Mouse (Mus musculus) erythroblast, embryonic 14.5 days (primary cell): ENCODE results near the gene Ttyh2.

Source experiments
- GATA1 ChIP-seq: IDR thresholded peaks from 2 replicates; pipeline ENCODE4 v1.6.1; 2012; ENCODE audit warnings: low read length, inconsistent platforms, mixed read lengths
- TAL1 ChIP-seq: IDR thresholded peaks from 3 replicates; pipeline ENCODE4 v1.6.1; 2012; ENCODE audit warnings: low read length, inconsistent platforms, mixed read lengths

DNA sequence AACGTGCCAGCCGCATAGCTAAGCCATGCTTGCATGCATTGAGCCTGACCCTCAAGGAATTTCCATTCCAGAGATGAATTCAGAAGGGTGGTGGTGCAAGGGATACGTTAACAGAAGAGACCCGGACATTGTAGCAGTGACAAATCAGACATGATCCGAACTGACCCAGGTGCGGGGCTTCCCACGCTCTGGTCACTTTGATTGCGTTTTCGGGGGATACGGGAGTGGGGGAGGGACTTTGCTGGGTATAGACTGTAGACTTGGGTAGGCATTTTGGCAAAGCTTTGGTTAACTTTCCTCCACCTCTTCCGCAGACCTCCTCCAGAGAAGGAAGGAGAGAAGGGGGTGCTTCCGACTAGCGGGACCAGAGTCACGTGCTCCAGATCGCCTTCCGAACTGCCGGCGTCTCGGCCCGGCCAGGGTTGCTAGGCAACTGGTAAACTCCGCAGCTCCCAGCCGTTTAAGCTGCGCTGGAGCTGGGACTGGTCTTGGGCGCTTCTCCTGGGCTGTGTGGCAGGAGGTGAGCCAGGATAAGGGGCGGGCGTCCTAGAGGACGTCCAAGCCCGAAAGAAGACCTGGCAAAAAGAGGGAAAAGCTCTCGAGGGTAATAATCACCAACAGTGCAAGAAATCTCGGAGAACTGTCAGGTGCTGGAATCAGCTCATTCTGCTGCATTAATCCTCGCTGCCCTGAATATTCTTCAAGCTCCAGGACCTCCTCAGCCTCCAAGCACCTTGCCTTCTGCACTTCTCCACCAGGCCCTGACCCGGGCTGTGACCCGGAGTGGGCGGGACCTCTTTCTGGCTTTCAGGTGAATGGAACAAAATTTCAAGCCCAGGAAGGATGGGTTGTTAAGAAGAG is 52.0 kb downstream of the Ttyh2 start, which contains the start of gene Dnaic2:
- TF ChIP-seq TAL1 = no peak
- no peak for TF ChIP-seq GATA1
